Mouse (Mus musculus): ENCODE data around the gene Dhx35. TPM values are rescaled to one million over a fixed set of nuclear protein-coding genes. Genes with fewer than 3 reads are reported as not detected.

Dhx35 gene
- polyA plus RNA-seq, 1 experiment, result 16.8 TPM

GRCm38 (mm10) chr2:158795043-158795442, 436 bp downstream of the Dhx35 start:
- no peak for DNase-seq
- no peaks in the 10 kb centered on the region; the same call in 1 of the 2 replicates for H3K4me1 ChIP-seq (ENCODE audit: control insufficient read depth, insufficient read depth, low read length)
- 14% methylated on average over 15 of the region's 15 CpGs for WGBS
- TF ChIP-seq POLR2A (IDR thresholded peaks at IDR 0.05; ENCODE audit: borderline replicate concordance, extremely low read depth, low read depth, low read length) (no peak), CTCF (IDR thresholded peaks at IDR 0.05; ENCODE audit: insufficient read depth, low read length) (no peak)
- H3K4me3 ChIP-seq (replicated peaks; ENCODE audit: extremely low read depth, low read depth, low read length), result peak overlapping the region; percentile 82

DNA sequence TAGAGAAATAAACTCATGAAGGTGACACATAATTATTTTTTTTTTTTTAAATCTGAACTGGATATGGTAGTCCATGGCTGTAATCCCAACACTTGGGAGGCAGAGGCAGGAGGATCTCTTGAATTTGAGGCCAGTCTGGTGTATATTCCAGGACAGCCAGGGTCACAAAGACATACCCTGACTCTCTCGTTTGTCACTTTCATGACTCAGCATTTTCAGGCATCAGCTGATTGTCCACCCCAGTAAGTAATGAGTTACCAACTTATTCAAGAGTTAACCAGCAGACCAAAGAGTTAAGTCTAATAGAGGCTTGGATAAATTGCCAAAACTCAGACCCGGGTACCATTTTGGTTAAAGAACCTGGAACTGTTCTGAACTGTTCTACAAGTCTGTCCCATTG, 1.3 kb downstream of the Dhx35 start:
- DNase-seq, result no peak
- no peak overlapping the region for H3K4me3 ChIP-seq (replicated peaks; ENCODE audit: extremely low read depth, low read depth, low read length)
- TF ChIP-seq CTCF (IDR thresholded peaks at IDR 0.05; ENCODE audit: insufficient read depth, low read length) (no peak), POLR2A (IDR thresholded peaks at IDR 0.05; ENCODE audit: borderline replicate concordance, extremely low read depth, low read depth, low read length) (no peak)
- H3K4me1 ChIP-seq (ENCODE audit: control insufficient read depth, insufficient read depth, low read length), result no peaks in the 10 kb centered on the region; the same call in 1 of the 2 replicates
- WGBS, result 84% methylated on average over 2 of the region's 2 CpGs

DNA sequence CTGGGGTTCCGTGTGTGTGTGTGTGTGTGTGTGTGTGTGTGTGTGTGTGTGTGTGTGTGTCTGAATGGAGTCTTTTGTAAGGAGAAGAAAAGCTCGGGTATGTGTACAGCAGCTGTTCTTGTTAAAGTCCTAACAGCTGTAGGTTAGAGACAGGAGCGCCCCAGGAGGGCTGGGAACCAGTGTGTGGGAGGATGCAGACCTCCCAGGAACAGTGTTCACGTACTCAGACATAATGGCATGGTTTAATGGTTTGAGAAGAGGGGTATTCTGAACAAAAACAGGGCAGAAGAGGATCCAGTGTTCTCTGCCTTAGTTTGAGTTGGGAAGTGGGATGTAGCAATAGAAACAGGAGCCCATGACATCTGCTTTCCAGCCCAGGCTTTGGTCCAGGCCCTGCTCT, 4.7 kb downstream of the Dhx35 start:
- DNase-seq, result no peak
- WGBS, result 75% methylated on average over 4 of the region's 4 CpGs
- H3K4me3 ChIP-seq (replicated peaks; ENCODE audit: extremely low read depth, low read depth, low read length), result no peak overlapping the region
- TF ChIP-seq CTCF (IDR thresholded peaks at IDR 0.05; ENCODE audit: insufficient read depth, low read length) (no peak), POLR2A (IDR thresholded peaks at IDR 0.05; ENCODE audit: borderline replicate concordance, extremely low read depth, low read depth, low read length) (no peak)
- no peaks in the 10 kb centered on the region; the same call in 1 of the 2 replicates for H3K4me1 ChIP-seq (ENCODE audit: control insufficient read depth, insufficient read depth, low read length)

DNA sequence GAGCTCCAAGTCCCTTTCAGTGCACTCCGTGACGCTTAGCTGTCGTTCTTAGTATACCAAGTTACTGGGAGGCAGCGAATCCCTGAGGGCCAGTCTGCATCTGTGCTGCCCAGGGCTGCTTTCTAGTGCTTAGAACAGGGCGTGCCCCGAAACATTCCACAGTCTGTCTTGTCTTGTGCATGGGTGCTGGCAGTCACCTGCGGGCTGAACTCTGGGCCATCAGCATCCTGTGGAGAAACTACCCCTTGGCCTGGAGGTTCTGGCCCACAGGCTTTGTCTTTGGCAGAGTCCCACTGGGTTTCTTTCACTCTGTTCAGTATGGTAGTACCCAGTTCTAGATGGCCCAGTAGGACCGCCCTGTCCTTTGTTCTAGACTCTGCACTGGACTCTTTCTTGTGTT, 6.2 kb downstream of the Dhx35 start:
- 95% methylated on average over 8 of the region's 8 CpGs for WGBS
- Histone ChIP-seq H3K4me1 (ENCODE audit: control insufficient read depth, insufficient read depth, low read length) (no peaks in the 10 kb centered on the region), H3K4me3 (replicated peaks; ENCODE audit: extremely low read depth, low read depth, low read length) (no peak overlapping the region)
- TF ChIP-seq CTCF (IDR thresholded peaks at IDR 0.05; ENCODE audit: insufficient read depth, low read length) (no peak), POLR2A (IDR thresholded peaks at IDR 0.05; ENCODE audit: borderline replicate concordance, extremely low read depth, low read depth, low read length) (no peak)
- DNase-seq, result no peak

DNA sequence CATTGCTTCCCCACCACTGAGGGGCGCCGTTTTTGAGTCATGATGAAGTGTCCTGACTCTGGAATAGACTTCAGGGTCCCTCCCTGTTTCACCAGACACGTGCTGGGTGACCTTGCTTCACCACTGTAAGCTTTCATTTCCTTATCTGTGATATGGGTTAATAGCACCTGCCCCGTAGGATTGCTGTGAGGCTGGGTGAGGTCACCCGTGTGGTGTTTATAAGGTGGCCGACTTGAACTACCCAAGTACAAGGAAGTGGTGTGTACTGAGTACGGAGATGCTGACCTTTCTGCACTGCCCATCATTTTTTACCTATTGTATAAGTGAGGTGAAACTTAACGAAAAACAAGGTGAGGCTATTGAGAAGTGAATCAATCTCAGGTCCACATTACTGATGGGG, 9.0 kb downstream of the Dhx35 start:
- TF ChIP-seq POLR2A (IDR thresholded peaks at IDR 0.05; ENCODE audit: borderline replicate concordance, extremely low read depth, low read depth, low read length), result no peak
- no peak for TF ChIP-seq CTCF (IDR thresholded peaks at IDR 0.05; ENCODE audit: insufficient read depth, low read length)
- no peak for DNase-seq
- H3K4me1 ChIP-seq (ENCODE audit: control insufficient read depth, insufficient read depth, low read length), result no peaks in the 10 kb centered on the region
- WGBS, result 77% methylated on average over 8 of the region's 8 CpGs
- no peak overlapping the region for H3K4me3 ChIP-seq (replicated peaks; ENCODE audit: extremely low read depth, low read depth, low read length)

DNA sequence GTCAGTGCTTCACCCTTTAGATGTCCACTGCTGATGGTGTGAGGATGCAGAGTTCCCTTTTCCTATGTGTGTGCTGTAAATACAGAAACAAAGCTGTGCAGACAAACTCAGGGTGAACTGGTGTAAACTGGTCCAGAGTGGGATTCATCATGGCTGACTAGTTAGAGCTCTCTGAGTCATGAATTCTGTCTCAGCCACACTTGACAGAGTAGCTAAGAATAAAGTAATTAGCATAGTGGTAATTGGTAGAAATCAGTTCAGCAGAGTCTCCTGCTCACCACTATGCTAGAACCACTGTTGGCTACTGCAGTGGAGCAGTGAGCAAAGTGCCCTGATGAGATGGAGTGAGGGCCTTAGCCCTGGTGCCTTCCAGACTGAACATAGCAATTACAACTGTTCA, 21.1 kb downstream of the Dhx35 start:
- Histone ChIP-seq H3K4me1 (ENCODE audit: control insufficient read depth, insufficient read depth, low read length) (no peaks in the 10 kb centered on the region), H3K4me3 (replicated peaks; ENCODE audit: extremely low read depth, low read depth, low read length) (no peak overlapping the region)
- no peak for DNase-seq
- TF ChIP-seq POLR2A (IDR thresholded peaks at IDR 0.05; ENCODE audit: borderline replicate concordance, extremely low read depth, low read depth, low read length), result no peak
- TF ChIP-seq CTCF (IDR thresholded peaks at IDR 0.05; ENCODE audit: insufficient read depth, low read length), result no peak

GRCm38 (mm10) chr2:158816239-158816638, 21.6 kb downstream of the Dhx35 start:
- WGBS, result 81% methylated on average over 4 of the region's 4 CpGs
- TF ChIP-seq CTCF (IDR thresholded peaks at IDR 0.05; ENCODE audit: insufficient read depth, low read length) (no peak), POLR2A (IDR thresholded peaks at IDR 0.05; ENCODE audit: borderline replicate concordance, extremely low read depth, low read depth, low read length) (no peak)
- no peak for DNase-seq
- Histone ChIP-seq H3K4me3 (replicated peaks; ENCODE audit: extremely low read depth, low read depth, low read length) (no peak overlapping the region), H3K4me1 (ENCODE audit: control insufficient read depth, insufficient read depth, low read length) (no peaks in the 10 kb centered on the region)

GRCm38 (mm10) chr2:158817708-158818107, 23.1 kb downstream of the Dhx35 start:
- WGBS, result 80% methylated on average over 8 of the region's 8 CpGs
- DNase-seq, result no peak
- TF ChIP-seq CTCF (IDR thresholded peaks at IDR 0.05; ENCODE audit: insufficient read depth, low read length), result no peak
- TF ChIP-seq POLR2A (IDR thresholded peaks at IDR 0.05; ENCODE audit: borderline replicate concordance, extremely low read depth, low read depth, low read length), result no peak
- Histone ChIP-seq H3K4me1 (ENCODE audit: control insufficient read depth, insufficient read depth, low read length) (no peaks in the 10 kb centered on the region), H3K4me3 (replicated peaks; ENCODE audit: extremely low read depth, low read depth, low read length) (no peak overlapping the region)

GRCm38 (mm10) chr2:158828124-158828523, 33.5 kb downstream of the Dhx35 start:
- TF ChIP-seq CTCF (IDR thresholded peaks at IDR 0.05; ENCODE audit: insufficient read depth, low read length) (no peak), POLR2A (IDR thresholded peaks at IDR 0.05; ENCODE audit: borderline replicate concordance, extremely low read depth, low read depth, low read length) (no peak)
- DNase-seq, result no peak
- Histone ChIP-seq H3K4me3 (replicated peaks; ENCODE audit: extremely low read depth, low read depth, low read length) (no peak overlapping the region), H3K4me1 (ENCODE audit: control insufficient read depth, insufficient read depth, low read length) (no peaks in the 10 kb centered on the region)
- 81% methylated on average over 2 of the region's 2 CpGs for WGBS

GRCm38 (mm10) chr2:158829746-158830145, 35.1 kb downstream of the Dhx35 start:
- DNase-seq, result no peak
- Histone ChIP-seq H3K4me3 (replicated peaks; ENCODE audit: extremely low read depth, low read depth, low read length) (no peak overlapping the region), H3K4me1 (ENCODE audit: control insufficient read depth, insufficient read depth, low read length) (no peaks in the 10 kb centered on the region)
- TF ChIP-seq CTCF (IDR thresholded peaks at IDR 0.05; ENCODE audit: insufficient read depth, low read length) (no peak), POLR2A (IDR thresholded peaks at IDR 0.05; ENCODE audit: borderline replicate concordance, extremely low read depth, low read depth, low read length) (no peak)
- WGBS, result 88% methylated on average over 6 of the region's 6 CpGs

Data from lung, adult 2 months (tissue).